Mouse (Mus musculus) right cerebral cortex, postnatal 14 days (tissue): ENCODE measurements around the gene Stmn1.
A peak's percentile ranks its signal among the peaks of the same experiment; 100 is the strongest.
"Not testable (repeated sequence)": the region's sequence is repeated elsewhere in the genome, so short reads cannot be mapped to it uniquely, and the experiment has no call there.

Experiments used
- DNase-seq: peaks from one replicate; pipeline ENCODE4 v3.0.0; 2022

Stmn1 gene

GRCm38 (mm10) chr4:134489986-134490665, 22.0 kb downstream of the Stmn1 start:
- DNase-seq, result no peak

GRCm38 (mm10) chr4:134491716-134492115, 23.6 kb downstream of the Stmn1 start:
- DNase-seq, result peak; percentile 48

- not testable (repeated sequence) for DNase-seq
Measured at GRCm38 (mm10) chr4:134494161-134494560, 26.0 kb downstream of the Stmn1 start.

- DNase-seq, result no peak
Measured at GRCm38 (mm10) chr4:134494780-134495545, 26.8 kb downstream of the Stmn1 start.

- no peak for DNase-seq
Measured at GRCm38 (mm10) chr4:134495546-134495923, 27.4 kb downstream of the Stmn1 start.

GRCm38 (mm10) chr4:134496595-134497210, 28.6 kb downstream of the Stmn1 start, which contains the start of gene Paqr7:
Paqr7 (plus strand) TSS chr4:134496697.
- peak; percentile 66 for DNase-seq

- no peak for DNase-seq
Measured at GRCm38 (mm10) chr4:134497223-134497622, 29.1 kb downstream of the Stmn1 start.

- DNase-seq, result no peak
Measured at GRCm38 (mm10) chr4:134497986-134498731, 30.0 kb downstream of the Stmn1 start.

GRCm38 (mm10) chr4:134498983-134499382, 30.9 kb downstream of the Stmn1 start:
- DNase-seq, result not testable (repeated sequence)

GRCm38 (mm10) chr4:134501095-134501494, 33.0 kb downstream of the Stmn1 start:
- DNase-seq, result no peak

GRCm38 (mm10) chr4:134503686-134504357, 35.7 kb downstream of the Stmn1 start:
- no peak for DNase-seq

GRCm38 (mm10) chr4:134505303-134505789, 37.2 kb downstream of the Stmn1 start:
- DNase-seq, result no peak

- DNase-seq, result no peak
Measured at GRCm38 (mm10) chr4:134505966-134506594, 38.0 kb downstream of the Stmn1 start.

GRCm38 (mm10) chr4:134506713-134507112, 38.6 kb downstream of the Stmn1 start:
- DNase-seq, result no peak

- no peak for DNase-seq
Measured at GRCm38 (mm10) chr4:134510396-134510795, 42.3 kb downstream of the Stmn1 start.

- peak; percentile 94 for DNase-seq
Measured at GRCm38 (mm10) chr4:134510845-134511411, 42.8 kb downstream of the Stmn1 start, which contains the start of gene Aunip. Aunip (plus strand) TSS chr4:134510999.

GRCm38 (mm10) chr4:134511730-134512129, 43.6 kb downstream of the Stmn1 start:
- DNase-seq, result no peak

GRCm38 (mm10) chr4:134512798-134513197, 44.7 kb downstream of the Stmn1 start:
- peak; percentile 72 for DNase-seq

- no peak for DNase-seq
Measured at GRCm38 (mm10) chr4:134514309-134514930, 46.3 kb downstream of the Stmn1 start.

- DNase-seq, result no peak
Measured at GRCm38 (mm10) chr4:134515614-134516013, 47.5 kb downstream of the Stmn1 start.

GRCm38 (mm10) chr4:134516981-134517380, 48.9 kb downstream of the Stmn1 start:
- DNase-seq, result no peak
